Mouse (Mus musculus): ENCODE measurements around the gene Bnipl.

Bnipl gene

GRCm38 (mm10) chr3:95217255-95218134 lies 33.5 kb downstream of the Bnipl start, which contains the start of gene Gabpb2:
TSS of gene Gabpb2 (minus strand) at chr3:95217916.
- TF ChIP-seq GATA4 (IDR thresholded peaks at IDR 0.05; ENCODE audit: insufficient replicate concordance, low read length) = peak; percentile 42; the same call in 1 of the 2 replicates

- no peak for TF ChIP-seq GATA4 (IDR thresholded peaks at IDR 0.05; ENCODE audit: insufficient replicate concordance, low read length)
Measured at GRCm38 (mm10) chr3:95216655-95217254, 34.2 kb downstream of the Bnipl start.

GRCm38 (mm10) chr3:95213609-95213975 lies 37.4 kb downstream of the Bnipl start:
- TF ChIP-seq GATA4 (IDR thresholded peaks at IDR 0.05; ENCODE audit: insufficient replicate concordance, low read length) = no peak

- no peak for TF ChIP-seq GATA4 (IDR thresholded peaks at IDR 0.05; ENCODE audit: insufficient replicate concordance, low read length)
Measured at GRCm38 (mm10) chr3:95210585-95210984, 40.4 kb downstream of the Bnipl start.

- TF ChIP-seq GATA4 (IDR thresholded peaks at IDR 0.05; ENCODE audit: insufficient replicate concordance, low read length) = no peak
Measured at GRCm38 (mm10) chr3:95208286-95208685, 42.7 kb downstream of the Bnipl start.

- no peak for TF ChIP-seq GATA4 (IDR thresholded peaks at IDR 0.05; ENCODE audit: insufficient replicate concordance, low read length)
Measured at GRCm38 (mm10) chr3:95203880-95204279, 47.1 kb downstream of the Bnipl start.

- no peak for TF ChIP-seq GATA4 (IDR thresholded peaks at IDR 0.05; ENCODE audit: insufficient replicate concordance, low read length)
Measured at GRCm38 (mm10) chr3:95200562-95200961, 50.4 kb downstream of the Bnipl start.

GRCm38 (mm10) chr3:95200132-95200531 lies 50.9 kb downstream of the Bnipl start:
- TF ChIP-seq GATA4 (IDR thresholded peaks at IDR 0.05; ENCODE audit: insufficient replicate concordance, low read length) = no peak

- TF ChIP-seq GATA4 (IDR thresholded peaks at IDR 0.05; ENCODE audit: insufficient replicate concordance, low read length) = no peak
Measured at GRCm38 (mm10) chr3:95199101-95199500, 51.9 kb downstream of the Bnipl start.

GRCm38 (mm10) chr3:95195772-95196171 lies 55.2 kb downstream of the Bnipl start:
- no peak for TF ChIP-seq GATA4 (IDR thresholded peaks at IDR 0.05; ENCODE audit: insufficient replicate concordance, low read length)

GRCm38 (mm10) chr3:95194721-95195135 lies 56.3 kb downstream of the Bnipl start:
- no peak for TF ChIP-seq GATA4 (IDR thresholded peaks at IDR 0.05; ENCODE audit: insufficient replicate concordance, low read length)
